Mouse (Mus musculus) thymus, postnatal 0 days (tissue): ENCODE results near the gene Cdk2ap2. TPM values are rescaled to one million over a fixed set of nuclear protein-coding genes. Genes with fewer than 3 reads are reported as not detected.
"Not testable (repeated sequence)": the region's sequence is repeated elsewhere in the genome, so short reads cannot be mapped to it uniquely, and the experiment has no call there.

Experiments used
- DNase-seq: peaks from one replicate; pipeline ENCODE4 v3.0.0-alpha.2; 2015; ENCODE audit warnings: low spot score
- polyA plus RNA-seq: library from polyadenylated mRNA; unstranded; fragments of >200 nt; fragmentation: Nextera tagmentation; extraction: Ambion mirVana; gene quantifications from 2 replicates; pipeline ENCODE4 v1.2.1, GENCODE M21; 2015

Cdk2ap2 gene
- polyA plus RNA-seq, result 179 and 208 TPM in 2 replicates

GRCm38 (mm10) chr19:4096642-4097440, at the start of gene Cdk2ap2:
Gene Cdk2ap2, plus strand, starts transcription at chr19:4097182.
- DNase-seq, result peak; percentile 98

- peak; percentile 84 for DNase-seq
Observed at GRCm38 (mm10) chr19:4047859-4048258, 49.1 kb upstream of the Cdk2ap2 start.

- DNase-seq, result not testable (repeated sequence)
Observed at GRCm38 (mm10) chr19:4049069-4049468, 47.9 kb upstream of the Cdk2ap2 start.

GRCm38 (mm10) chr19:4051016-4051415, 46.0 kb upstream of the Cdk2ap2 start:
- no peak for DNase-seq

GRCm38 (mm10) chr19:4051741-4052515, 45.1 kb upstream of the Cdk2ap2 start:
- DNase-seq, result peak; percentile 72

GRCm38 (mm10) chr19:4052516-4053030, 44.4 kb upstream of the Cdk2ap2 start:
- no peak for DNase-seq

GRCm38 (mm10) chr19:4054613-4055012, 42.4 kb upstream of the Cdk2ap2 start:
- no peak for DNase-seq

GRCm38 (mm10) chr19:4055216-4055946, 41.6 kb upstream of the Cdk2ap2 start:
- DNase-seq, result no peak

GRCm38 (mm10) chr19:4055947-4056693, 40.9 kb upstream of the Cdk2ap2 start:
- no peak for DNase-seq

- DNase-seq, result no peak
Observed at GRCm38 (mm10) chr19:4056727-4057126, 40.3 kb upstream of the Cdk2ap2 start.

- DNase-seq, result no peak
Observed at GRCm38 (mm10) chr19:4057389-4057788, 39.6 kb upstream of the Cdk2ap2 start.

- DNase-seq, result no peak
Observed at GRCm38 (mm10) chr19:4057962-4058361, 39.0 kb upstream of the Cdk2ap2 start.

GRCm38 (mm10) chr19:4058581-4058980, 38.4 kb upstream of the Cdk2ap2 start:
- no peak for DNase-seq

- peak; percentile 62 for DNase-seq
Observed at GRCm38 (mm10) chr19:4059069-4059740, 37.8 kb upstream of the Cdk2ap2 start, which contains the start of gene Gstp3. Gene Gstp3, minus strand, starts transcription at chr19:4059569.

GRCm38 (mm10) chr19:4060044-4060898, 36.7 kb upstream of the Cdk2ap2 start:
- not testable (repeated sequence) for DNase-seq

- no peak for DNase-seq
Observed at GRCm38 (mm10) chr19:4060899-4061465, 36.0 kb upstream of the Cdk2ap2 start.

- not testable (repeated sequence) for DNase-seq
Observed at GRCm38 (mm10) chr19:4063357-4063756, 33.6 kb upstream of the Cdk2ap2 start.

GRCm38 (mm10) chr19:4064501-4064900, 32.5 kb upstream of the Cdk2ap2 start:
- not testable (repeated sequence) for DNase-seq

GRCm38 (mm10) chr19:4066280-4066679, 30.7 kb upstream of the Cdk2ap2 start:
- no peak for DNase-seq
